Mouse (Mus musculus): Measurements from ENCODE around the gene Mpp3. TPM values are rescaled to one million over a fixed set of nuclear protein-coding genes. Genes with fewer than 3 reads are reported as not detected.

Gene Mpp3
- polyA plus RNA-seq, 1 experiment, result 2.1 TPM

GRCm38 (mm10) chr11:102037789-102038188 lies 9.5 kb upstream of the Mpp3 start:
- H3K4me3 ChIP-seq, result no peak overlapping the region
- no peaks in the 10 kb centered on the region for H3K79me2 ChIP-seq (ENCODE audit: control insufficient read depth, insufficient read depth)
- peaks cover 45% of the 10 kb centered on the region for H3K27me3 ChIP-seq (ENCODE audit: control insufficient read depth, insufficient read depth, insufficient read length)
- no peaks in the 10 kb centered on the region for H3K36me3 ChIP-seq (ENCODE audit: control insufficient read depth, insufficient read depth)
- no peak overlapping the region for H3K4me2 ChIP-seq (ENCODE audit: low read depth)
- no peak overlapping the region for H3ac ChIP-seq (ENCODE audit: control insufficient read depth, insufficient read length)
- no peak for TF ChIP-seq TCF12 (IDR thresholded peaks at IDR 0.05; ENCODE audit: insufficient read depth, poor library complexity, severe bottlenecking)

- Histone ChIP-seq H3K4me3 (no peak overlapping the region), H3K79me2 (ENCODE audit: control insufficient read depth, insufficient read depth) (no peaks in the 10 kb centered on the region), H3K4me2 (ENCODE audit: low read depth) (no peak overlapping the region), H3ac (ENCODE audit: control insufficient read depth, insufficient read length) (no peak overlapping the region), H3K27me3 (ENCODE audit: control insufficient read depth, insufficient read depth, insufficient read length) (peaks cover 42% of the 10 kb centered on the region), H3K36me3 (ENCODE audit: control insufficient read depth, insufficient read depth) (no peaks in the 10 kb centered on the region)
- TF ChIP-seq USF1 (IDR thresholded peaks at IDR 0.05; ENCODE audit: low read depth) (no peak), TCF12 (IDR thresholded peaks at IDR 0.05; ENCODE audit: insufficient read depth, poor library complexity, severe bottlenecking) (no peak), MAX (IDR thresholded peaks at IDR 0.05; ENCODE audit: low read depth) (no peak), CEBPB (IDR thresholded peaks at IDR 0.05; ENCODE audit: insufficient read depth, poor library complexity, severe bottlenecking) (no peak)
Observed at GRCm38 (mm10) chr11:102036336-102036735, 8.1 kb upstream of the Mpp3 start.

DNA sequence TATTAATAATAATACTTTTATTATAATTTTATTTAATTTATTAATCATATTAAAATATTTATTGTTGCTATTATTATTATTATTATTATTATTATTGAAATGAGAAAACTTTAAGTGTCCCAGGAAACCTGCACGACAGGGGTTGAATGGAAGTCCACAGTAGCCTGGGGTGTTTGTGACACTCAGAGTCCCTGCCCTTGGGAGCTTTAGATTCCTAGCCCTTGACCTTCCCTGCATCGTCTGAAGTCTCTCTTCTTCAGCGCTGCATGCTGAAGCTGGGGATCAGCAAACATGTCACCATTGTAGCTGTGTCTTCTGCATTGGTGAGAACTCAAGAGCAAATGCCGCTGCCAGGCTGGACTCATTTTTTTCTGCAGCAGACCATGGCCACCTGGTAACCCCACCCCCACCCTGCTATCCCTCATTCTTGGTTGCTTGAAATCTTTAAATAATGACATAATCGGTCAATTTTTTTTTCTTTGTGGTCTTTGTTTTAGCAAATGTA lies 7.2 kb upstream of the Mpp3 start:
- Histone ChIP-seq H3K36me3 (ENCODE audit: control insufficient read depth, insufficient read depth) (no peaks in the 10 kb centered on the region), H3K27me3 (ENCODE audit: control insufficient read depth, insufficient read depth, insufficient read length) (peaks cover 50% of the 10 kb centered on the region), H3K4me3 (no peak overlapping the region), H3K4me2 (ENCODE audit: low read depth) (no peak overlapping the region), H3K79me2 (ENCODE audit: control insufficient read depth, insufficient read depth) (no peaks in the 10 kb centered on the region), H3ac (ENCODE audit: control insufficient read depth, insufficient read length) (no peak overlapping the region)
- no peak for TF ChIP-seq CEBPB (IDR thresholded peaks at IDR 0.05; ENCODE audit: insufficient read depth, poor library complexity, severe bottlenecking)
- TF ChIP-seq POLR2A (IDR thresholded peaks at IDR 0.05; ENCODE audit: insufficient read length, low read depth), result no peak
- no peak for TF ChIP-seq POLR2AphosphoS2 (IDR thresholded peaks at IDR 0.05; ENCODE audit: insufficient read length, low read depth)
- no peak for TF ChIP-seq USF1 (IDR thresholded peaks at IDR 0.05; ENCODE audit: low read depth)
- no peak for TF ChIP-seq REST (IDR thresholded peaks at IDR 0.05; ENCODE audit: insufficient read depth, insufficient read length)
- no peak for TF ChIP-seq MAX (IDR thresholded peaks at IDR 0.05; ENCODE audit: low read depth)
- no peak for TF ChIP-seq E2F4 (IDR thresholded peaks at IDR 0.05; ENCODE audit: insufficient read depth)
- TF ChIP-seq MYOD1 (IDR thresholded peaks at IDR 0.05; ENCODE audit: control insufficient read depth in 1 of 3, insufficient read length in 2 of 3, low read depth in 2 of 3), result no peak
- TF ChIP-seq SRF (IDR thresholded peaks at IDR 0.05; ENCODE audit: control insufficient read depth, insufficient read length, low read depth), result no peak
- no peak for TF ChIP-seq MYOG (IDR thresholded peaks at IDR 0.05; ENCODE audit: control insufficient read depth in 1 of 3, insufficient read depth in 1 of 3, insufficient read length in 2 of 3, low read depth in 2 of 3)
- TF ChIP-seq TCF12 (IDR thresholded peaks at IDR 0.05; ENCODE audit: insufficient read depth, poor library complexity, severe bottlenecking), result no peak
- no peak for TF ChIP-seq TCF3 (IDR thresholded peaks at IDR 0.05; ENCODE audit: insufficient read length, low read depth)

DNA sequence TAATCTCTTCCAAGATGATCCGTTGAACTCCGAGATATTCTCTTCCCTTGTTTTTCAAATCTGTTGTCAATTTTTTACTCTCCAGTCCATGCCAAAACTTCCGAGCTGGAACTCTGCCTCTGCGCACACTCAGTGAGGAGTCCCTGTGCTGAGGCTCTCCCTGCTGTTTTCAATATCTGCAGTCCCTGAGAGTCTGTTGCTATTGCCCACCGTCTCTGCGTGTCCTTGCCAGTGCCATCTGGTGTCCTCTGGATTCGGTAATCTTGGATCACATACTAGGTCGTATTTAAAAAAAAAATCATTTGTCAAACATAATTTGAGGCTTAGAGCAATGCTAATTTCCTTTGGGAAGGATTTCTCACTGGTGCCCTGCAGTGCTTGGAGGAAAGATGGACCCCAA lies 6.6 kb upstream of the Mpp3 start:
- Histone ChIP-seq H3K79me2 (ENCODE audit: control insufficient read depth, insufficient read depth) (no peaks in the 10 kb centered on the region), H3ac (ENCODE audit: control insufficient read depth, insufficient read length) (no peak overlapping the region), H3K27me3 (ENCODE audit: control insufficient read depth, insufficient read depth, insufficient read length) (peaks cover 57% of the 10 kb centered on the region), H3K4me3 (no peak overlapping the region), H3K4me2 (ENCODE audit: low read depth) (no peak overlapping the region), H3K36me3 (ENCODE audit: control insufficient read depth, insufficient read depth) (no peaks in the 10 kb centered on the region)
- TF ChIP-seq MAX (IDR thresholded peaks at IDR 0.05; ENCODE audit: low read depth), result no peak
- no peak for TF ChIP-seq E2F4 (IDR thresholded peaks at IDR 0.05; ENCODE audit: insufficient read depth)
- no peak for TF ChIP-seq SRF (IDR thresholded peaks at IDR 0.05; ENCODE audit: control insufficient read depth, insufficient read length, low read depth)
- no peak for TF ChIP-seq MYOD1 (IDR thresholded peaks at IDR 0.05; ENCODE audit: control insufficient read depth in 1 of 3, insufficient read length in 2 of 3, low read depth in 2 of 3)
- TF ChIP-seq MYOG (IDR thresholded peaks at IDR 0.05; ENCODE audit: control insufficient read depth in 1 of 3, insufficient read depth in 1 of 3, insufficient read length in 2 of 3, low read depth in 2 of 3), result no peak
- TF ChIP-seq POLR2AphosphoS2 (IDR thresholded peaks at IDR 0.05; ENCODE audit: insufficient read length, low read depth), result no peak
- no peak for TF ChIP-seq POLR2A (IDR thresholded peaks at IDR 0.05; ENCODE audit: insufficient read length, low read depth)
- no peak for TF ChIP-seq TCF12 (IDR thresholded peaks at IDR 0.05; ENCODE audit: insufficient read depth, poor library complexity, severe bottlenecking)
- no peak for TF ChIP-seq REST (IDR thresholded peaks at IDR 0.05; ENCODE audit: insufficient read depth, insufficient read length)
- no peak for TF ChIP-seq TCF3 (IDR thresholded peaks at IDR 0.05; ENCODE audit: insufficient read length, low read depth)

DNA sequence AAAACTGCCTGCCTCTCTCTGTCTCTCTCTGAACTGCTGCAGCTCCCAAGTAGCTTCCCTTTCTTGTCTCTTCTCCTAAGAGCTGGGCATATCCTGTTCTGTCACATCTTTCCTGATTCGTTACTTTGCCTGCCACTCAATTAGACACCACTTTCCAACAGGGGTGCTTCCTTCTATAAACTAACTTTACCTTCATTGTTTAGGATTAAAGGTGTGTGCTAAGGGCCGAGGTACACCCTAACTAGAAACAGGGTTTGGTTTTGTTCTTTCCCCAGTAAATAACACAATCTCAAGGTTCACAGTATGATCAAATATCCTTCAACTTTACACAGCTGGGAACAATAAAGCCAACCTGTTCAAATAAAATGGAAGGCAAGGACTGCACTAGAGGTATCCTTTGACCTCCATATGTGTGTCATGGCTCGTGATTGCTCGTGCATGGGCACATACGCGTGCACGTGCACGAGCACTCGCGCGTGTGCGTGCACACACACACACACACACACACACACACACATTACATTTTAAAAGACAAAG lies 4.9 kb upstream of the Mpp3 start:
- TF ChIP-seq MAX (IDR thresholded peaks at IDR 0.05; ENCODE audit: low read depth) (no peak), POLR2AphosphoS2 (IDR thresholded peaks at IDR 0.05; ENCODE audit: insufficient read length, low read depth) (no peak), POLR2A (IDR thresholded peaks at IDR 0.05; ENCODE audit: insufficient read length, low read depth) (no peak), USF1 (IDR thresholded peaks at IDR 0.05; ENCODE audit: low read depth) (no peak), CEBPB (IDR thresholded peaks at IDR 0.05; ENCODE audit: insufficient read depth, poor library complexity, severe bottlenecking) (no peak), TCF3 (IDR thresholded peaks at IDR 0.05; ENCODE audit: insufficient read length, low read depth) (no peak), REST (IDR thresholded peaks at IDR 0.05; ENCODE audit: insufficient read depth, insufficient read length) (no peak), MYOG (IDR thresholded peaks at IDR 0.05; ENCODE audit: control insufficient read depth in 1 of 3, insufficient read depth in 1 of 3, insufficient read length in 2 of 3, low read depth in 2 of 3) (no peak), E2F4 (IDR thresholded peaks at IDR 0.05; ENCODE audit: insufficient read depth) (no peak), SRF (IDR thresholded peaks at IDR 0.05; ENCODE audit: control insufficient read depth, insufficient read length, low read depth) (no peak), MYOD1 (IDR thresholded peaks at IDR 0.05; ENCODE audit: control insufficient read depth in 1 of 3, insufficient read length in 2 of 3, low read depth in 2 of 3) (no peak), TCF12 (IDR thresholded peaks at IDR 0.05; ENCODE audit: insufficient read depth, poor library complexity, severe bottlenecking) (no peak)
- no peaks in the 10 kb centered on the region for H3K36me3 ChIP-seq (ENCODE audit: control insufficient read depth, insufficient read depth)
- H3K27me3 ChIP-seq (ENCODE audit: control insufficient read depth, insufficient read depth, insufficient read length), result peaks cover 57% of the 10 kb centered on the region
- no peak overlapping the region for H3K4me2 ChIP-seq (ENCODE audit: low read depth)
- H3K4me3 ChIP-seq, result no peak overlapping the region
- no peaks in the 10 kb centered on the region for H3K79me2 ChIP-seq (ENCODE audit: control insufficient read depth, insufficient read depth)
- H3ac ChIP-seq (ENCODE audit: control insufficient read depth, insufficient read length), result no peak overlapping the region
